ENCODE assay signal across 8 mouse cellular contexts in genomic region chr19:7382248-7382902, GRCm38 (mm10). TPM values are rescaled to one million over a fixed set of nuclear protein-coding genes. Genes with fewer than 3 reads are reported as not detected.
DNase-seq lines count a peak whose midpoint lies in the region; ATAC-seq and TF ChIP-seq lines count a peak whose summit lies in the region.

No protein-coding gene starts in this region.

- no peak for TF ChIP-seq CTCF in brain, embryonic 14.5 days (IDR thresholded peaks at IDR 0.05; ENCODE audit: borderline replicate concordance, extremely low read depth, insufficient read depth, insufficient read length)
- TF ChIP-seq CTCF in kidney, postnatal 0 days (IDR thresholded peaks at IDR 0.05; ENCODE audit: low read depth): peak; percentile 31; the same call in 1 of the 2 replicates
- TF ChIP-seq CTCF in liver, embryonic 14.5 days (IDR thresholded peaks at IDR 0.05; ENCODE audit: low read depth): no peak
- no peak for TF ChIP-seq CTCF in testis, adult 2 months (IDR thresholded peaks at IDR 0.05; ENCODE audit: control insufficient read depth, insufficient read depth, insufficient replicate concordance, low read depth, low read length)

- peak; percentile 58 for ATAC-seq in heart, embryonic 13.5 days (ENCODE audit: extremely low read depth, insufficient number of reproducible peaks, low FRiP score, low TSS enrichment)
- ATAC-seq in kidney, postnatal 0 days (replicated peaks; ENCODE audit: low FRiP score, low read depth): peak; percentile 58
- ATAC-seq in liver, embryonic 14.5 days (ENCODE audit: insufficient read depth): peak; percentile 76; the same call in 1 of the 2 replicates

- H3K9me3 ChIP-seq in erythroblast, embryonic 14.5 days (ENCODE audit: control insufficient read depth, low read length): no peaks in the 10 kb centered on the region
- peaks cover 11% of the 10 kb centered on the region for H3K9me3 ChIP-seq in heart, embryonic 13.5 days
- H3K9me3 ChIP-seq in kidney, postnatal 0 days (replicated peaks; ENCODE audit: low read length): no peaks in the 10 kb centered on the region
- no peaks in the 10 kb centered on the region for H3K9me3 ChIP-seq in liver, embryonic 14.5 days (ENCODE audit: control insufficient read depth, low read length)

- H3K9ac ChIP-seq in heart, embryonic 13.5 days: peak overlapping the region; percentile 98
- peak overlapping the region; percentile 94 for H3K9ac ChIP-seq in kidney, postnatal 0 days (ENCODE audit: low read depth, low read length)
- peak overlapping the region; percentile 73 for H3K9ac ChIP-seq in liver, embryonic 14.5 days (replicated peaks)

- H3K4me3 ChIP-seq in erythroblast, embryonic 14.5 days (replicated peaks): peak overlapping the region; percentile 84
- H3K4me3 ChIP-seq in heart, embryonic 13.5 days: peak overlapping the region; percentile 94
- peak overlapping the region; percentile 98 for H3K4me3 ChIP-seq in kidney, postnatal 0 days (replicated peaks; ENCODE audit: low read depth, low read length)
- H3K4me3 ChIP-seq in liver, embryonic 14.5 days (ENCODE audit: insufficient read depth in 1 of 2, low read depth in 2 of 2, low read length in 2 of 2): peak overlapping the region; percentile 76 to 79
- peak overlapping the region; percentile 95 for H3K4me3 ChIP-seq in testis, adult 2 months (ENCODE audit: control insufficient read depth, low read depth, low read length)

- no peaks in the 10 kb centered on the region for H3K36me3 ChIP-seq in erythroblast, embryonic 14.5 days (ENCODE audit: control insufficient read depth)
- H3K36me3 ChIP-seq in heart, embryonic 13.5 days: peaks cover 34% of the 10 kb centered on the region
- no peaks in the 10 kb centered on the region for H3K36me3 ChIP-seq in kidney, postnatal 0 days (ENCODE audit: insufficient read depth, low read length)
- no peaks in the 10 kb centered on the region for H3K36me3 ChIP-seq in liver, embryonic 14.5 days (replicated peaks; ENCODE audit: control insufficient read depth, insufficient read depth, low read depth)
- no peaks in the 10 kb centered on the region for H3K36me3 ChIP-seq in testis, adult 2 months (ENCODE audit: control insufficient read depth, insufficient read depth, low read length)

- TF ChIP-seq EP300 in liver, embryonic 14.5 days (IDR thresholded peaks at IDR 0.05; ENCODE audit: low read depth): no peak

- no peak for TF ChIP-seq POLR2A in brain, embryonic 14.5 days (IDR thresholded peaks at IDR 0.05; ENCODE audit: borderline replicate concordance, extremely low read depth, insufficient read depth, insufficient read length, poor library complexity, severe bottlenecking)
- TF ChIP-seq POLR2A in testis, adult 2 months (IDR thresholded peaks at IDR 0.05; ENCODE audit: control insufficient read depth, low read depth, low read length): no peak

- peak overlapping the region; percentile 94 for H3K27ac ChIP-seq in heart, embryonic 13.5 days (replicated peaks)
- peak overlapping the region; percentile 93 for H3K27ac ChIP-seq in kidney, postnatal 0 days
- H3K27ac ChIP-seq in liver, embryonic 14.5 days: no peak overlapping the region
- H3K27ac ChIP-seq in testis, adult 2 months (ENCODE audit: control insufficient read depth, insufficient read depth, low read depth, low read length): peak overlapping the region; percentile 92

- H3K4me1 ChIP-seq in erythroblast, embryonic 14.5 days (ENCODE audit: control insufficient read depth): peaks cover 45% of the 10 kb centered on the region
- H3K4me1 ChIP-seq in heart, embryonic 13.5 days: peaks cover 48% of the 10 kb centered on the region
- peaks cover 9% of the 10 kb centered on the region for H3K4me1 ChIP-seq in kidney, postnatal 0 days (replicated peaks; ENCODE audit: insufficient read depth, low read length)
- peaks cover 4 to 13% of the 10 kb centered on the region in 2 experiments; a peak in 3 of 4 replicates for H3K4me1 ChIP-seq in liver, embryonic 14.5 days (replicated peaks; ENCODE audit: control insufficient read depth in 2 of 2, insufficient read depth in 2 of 2, low read length in 1 of 2)
- H3K4me1 ChIP-seq in testis, adult 2 months (ENCODE audit: control insufficient read depth, insufficient read depth, low read length): peaks cover 2% of the 10 kb centered on the region; the same call in 1 of the 2 replicates

- peak; percentile 56 for DNase-seq in CD4-positive, CD25-positive, alpha-beta regulatory T cell, adult 2 months (ENCODE audit: low read depth, low spot score)
- DNase-seq in brain, embryonic 14.5 days (ENCODE audit: low read depth): peak; percentile 77
- DNase-seq in kidney, postnatal 0 days (ENCODE audit: low spot score): peak; percentile 86
- peak in 1 of 3 experiments; percentile 19 for DNase-seq in liver, embryonic 14.5 days (ENCODE audit: low read depth in 3 of 3, low spot score in 3 of 3)
- peak; percentile 83 for DNase-seq in neural tube, embryonic 10.5 days (ENCODE audit: extremely low spot score, low spot score)

- WGBS in heart, embryonic 13.5 days: under 1% methylated on average over 56 of the region's 60 CpGs
- under 1% methylated on average over 43 of the region's 60 CpGs for WGBS in kidney, postnatal 0 days
- WGBS in liver, embryonic 14.5 days (ENCODE audit: insufficient replicate concordance): under 1% methylated on average over 60 of the region's 60 CpGs

- peak overlapping the region; percentile 89 for H3K4me2 ChIP-seq in heart, embryonic 13.5 days
- H3K4me2 ChIP-seq in kidney, postnatal 0 days (ENCODE audit: low read length): peak overlapping the region; percentile 68
- H3K4me2 ChIP-seq in liver, embryonic 14.5 days (ENCODE audit: low read depth): peak overlapping the region; percentile 94

- peaks cover 3% of the 10 kb centered on the region for H3K27me3 ChIP-seq in erythroblast, embryonic 14.5 days (ENCODE audit: control insufficient read depth)
- no peaks in the 10 kb centered on the region for H3K27me3 ChIP-seq in heart, embryonic 13.5 days (replicated peaks)
- H3K27me3 ChIP-seq in kidney, postnatal 0 days (ENCODE audit: insufficient read depth, low read length): no peaks in the 10 kb centered on the region
- H3K27me3 ChIP-seq in liver, embryonic 14.5 days (ENCODE audit: control insufficient read depth, insufficient read depth, low read length): no peaks in the 10 kb centered on the region
- no peaks in the 10 kb centered on the region for H3K27me3 ChIP-seq in testis, adult 2 months (ENCODE audit: control insufficient read depth, insufficient read depth, low read length)

RNA-seq across cellular contexts. Expression of gene Spindoc, which starts 0.4 kb away (rescaled TPM):
- polyA plus RNA-seq in brain, embryonic 14.5 days (2012; rRNA removed): 48.2 and 49.2 TPM in 2 replicates
- 0.66 and 1.5 TPM in 2 replicates for polyA plus RNA-seq in erythroblast, embryonic 14.5 days (2012)
- 18.8 and 22.3 TPM in 2 replicates for polyA plus RNA-seq in heart, embryonic 13.5 days (2015; fragmentation: Nextera tagmentation; extraction: Ambion mirVana)
- 19.2 and 21.9 TPM in 2 replicates for polyA plus RNA-seq in kidney, postnatal 0 days (2015; fragmentation: Nextera tagmentation; extraction: Ambion mirVana)
- 2.5 and 2.9 TPM in 2 replicates for polyA plus RNA-seq in liver, embryonic 14.5 days (2012; rRNA removed)
- 2.2 and 2.6 TPM in 2 replicates for polyA plus RNA-seq in liver, embryonic 14.5 days (2014; fragmentation: Nextera tagmentation; extraction: Ambion mirVana)
- 63.6 and 70.6 TPM in 2 replicates for polyA plus RNA-seq in testis, adult 2 months (2012; rRNA removed)

RNA-seq across cellular contexts. Expression of gene 2700081O15Rik, which starts 35.0 kb away (rescaled TPM):
- 162 and 167 TPM in 2 replicates for polyA plus RNA-seq in brain, embryonic 14.5 days (2012; rRNA removed)
- polyA plus RNA-seq in erythroblast, embryonic 14.5 days (2012): 1.8 and 3.5 TPM in 2 replicates
- 3.5 and 3.7 TPM in 2 replicates for polyA plus RNA-seq in heart, embryonic 13.5 days (2015; fragmentation: Nextera tagmentation; extraction: Ambion mirVana)
- polyA plus RNA-seq in kidney, postnatal 0 days (2015; fragmentation: Nextera tagmentation; extraction: Ambion mirVana): 4.8 and 5.2 TPM in 2 replicates
- polyA plus RNA-seq in liver, embryonic 14.5 days (2012; rRNA removed): 5.6 and 6.3 TPM in 2 replicates
- 0.86 and 1.2 TPM in 2 replicates for polyA plus RNA-seq in liver, embryonic 14.5 days (2014; fragmentation: Nextera tagmentation; extraction: Ambion mirVana)
- polyA plus RNA-seq in testis, adult 2 months (2012; rRNA removed): 1.9 and 2.4 TPM in 2 replicates

RNA-seq across cellular contexts. Expression of gene Mark2, which starts 40.7 kb away (rescaled TPM):
- 70.4 and 98.0 TPM in 2 replicates for polyA plus RNA-seq in brain, embryonic 14.5 days (2012; rRNA removed)
- polyA plus RNA-seq in erythroblast, embryonic 14.5 days (2012): 17.9 and 19.4 TPM in 2 replicates
- 27.3 and 28.8 TPM in 2 replicates for polyA plus RNA-seq in heart, embryonic 13.5 days (2015; fragmentation: Nextera tagmentation; extraction: Ambion mirVana)
- 32.9 and 35.5 TPM in 2 replicates for polyA plus RNA-seq in kidney, postnatal 0 days (2015; fragmentation: Nextera tagmentation; extraction: Ambion mirVana)
- 14.2 and 17.4 TPM in 2 replicates for polyA plus RNA-seq in liver, embryonic 14.5 days (2012; rRNA removed)
- polyA plus RNA-seq in liver, embryonic 14.5 days (2014; fragmentation: Nextera tagmentation; extraction: Ambion mirVana): 14.3 and 18.9 TPM in 2 replicates
- polyA plus RNA-seq in testis, adult 2 months (2012; rRNA removed): 108 and 117 TPM in 2 replicates

Comparison
In these comparisons a context has a peak if more than half of its experiments do, and no peak if none do; other contexts are left out.
1. RNA of gene 2700081O15Rik, which starts 35.0 kb away (polyA plus RNA-seq): 162 to 167 TPM in brain, embryonic 14.5 days; 0.86 to 6.3 TPM in liver, embryonic 14.5 days, 4.8 to 5.2 TPM in kidney, postnatal 0 days, 3.5 to 3.7 TPM in heart, embryonic 13.5 days, 1.8 to 3.5 TPM in erythroblast, embryonic 14.5 days and 1.9 to 2.4 TPM in testis, adult 2 months; every median in the first group is over 10 times any median in the second.
2. Peak in every context shown above with its lines, with median percentiles within 50 percentile points of each other: H3K4me3 ChIP-seq, ATAC-seq, H3K4me2 ChIP-seq and H3K9ac ChIP-seq.